39 mouse cellular contexts compared by ENCODE assay signal in genomic region chr6:128625246-128625645, GRCm38 (mm10). TPM values are rescaled to one million over a fixed set of nuclear protein-coding genes. Genes with fewer than 3 reads are reported as not detected.
"Had no signal": no experiment of that assay in that cellular context is flagged by ENCODE, and none has a peak within 500 bp of the region (broad histone marks: within the 10 kb centered on the region; RNA-seq: fewer than 3 reads in every experiment).

No protein-coding gene starts in this region.

RNA-seq across cellular contexts. Expression of gene Klrb1a, which starts 1.9 kb away (rescaled TPM):
- total RNA-seq: heart, adult 2 months; heart, adult 8-10 months; heart, postnatal 10 days; heart, postnatal 14 days; heart, postnatal 25 days; heart, postnatal 36 days; heart, postnatal 4 days; hindbrain, postnatal 0 days; layer of hippocampus, adult 18-20 months; layer of hippocampus, adult 2 months; layer of hippocampus, adult 8-10 months; layer of hippocampus, postnatal 10 days; layer of hippocampus, postnatal 14 days; layer of hippocampus, postnatal 25 days; layer of hippocampus, postnatal 36 days; left cerebral cortex, adult 18-20 months had no signal
- polyA plus RNA-seq: heart, embryonic 10.5 days; heart, embryonic 11.5 days; heart, embryonic 12.5 days; heart, embryonic 13.5 days; heart, embryonic 14.5 days; heart, embryonic 15.5 days; heart, postnatal 0 days; hindbrain, embryonic 10.5 days; hindbrain, embryonic 11.5 days; hindbrain, embryonic 12.5 days; hindbrain, embryonic 13.5 days; hindbrain, embryonic 14.5 days; hindbrain, embryonic 15.5 days; hindbrain, embryonic 16.5 days; hindbrain, postnatal 0 days; intestine, embryonic 14.5 days; intestine, embryonic 15.5 days; intestine, embryonic 16.5 days; intestine, postnatal 0 days; kidney, embryonic 14.5 days; kidney, embryonic 15.5 days; kidney, embryonic 16.5 days had no signal

RNA-seq across cellular contexts. Expression of gene Clec2h, which starts 36.9 kb away (rescaled TPM):
- total RNA-seq: heart, postnatal 10 days; heart, postnatal 4 days; hematopoietic stem cell, adult 5-6 weeks; hindbrain, postnatal 0 days; layer of hippocampus, adult 18-20 months; layer of hippocampus, adult 2 months; layer of hippocampus, adult 8-10 months; layer of hippocampus, postnatal 10 days; layer of hippocampus, postnatal 14 days; layer of hippocampus, postnatal 25 days; layer of hippocampus, postnatal 36 days; left cerebral cortex, adult 18-20 months had no signal
- polyA plus RNA-seq: heart, adult 2 months; heart, embryonic 10.5 days; heart, embryonic 11.5 days; heart, embryonic 13.5 days; heart, embryonic 14.5 days; heart, embryonic 15.5 days; heart, postnatal 0 days; hindbrain, embryonic 10.5 days; hindbrain, embryonic 11.5 days; hindbrain, embryonic 12.5 days; hindbrain, embryonic 13.5 days; hindbrain, embryonic 14.5 days; hindbrain, embryonic 15.5 days; hindbrain, embryonic 16.5 days; hindbrain, postnatal 0 days; inflammation-experienced regulatory T-cells, adult 6 months; kidney, embryonic 14.5 days; kidney, embryonic 15.5 days had no signal

RNA-seq across cellular contexts. Expression of gene A2ml1, which starts 43.8 kb away (rescaled TPM):
- total RNA-seq: heart, adult 2 months; heart, postnatal 10 days; heart, postnatal 14 days; heart, postnatal 25 days; heart, postnatal 36 days; hematopoietic stem cell, adult 5-6 weeks had no signal
- polyA plus RNA-seq: heart, embryonic 11.5 days; hindbrain, embryonic 10.5 days; hindbrain, embryonic 11.5 days; hindbrain, embryonic 12.5 days; inflammation-experienced regulatory T-cells, adult 6 months had no signal
